Mouse (Mus musculus): Measurements from ENCODE around the gene Pgp.

Gene Pgp

DNA sequence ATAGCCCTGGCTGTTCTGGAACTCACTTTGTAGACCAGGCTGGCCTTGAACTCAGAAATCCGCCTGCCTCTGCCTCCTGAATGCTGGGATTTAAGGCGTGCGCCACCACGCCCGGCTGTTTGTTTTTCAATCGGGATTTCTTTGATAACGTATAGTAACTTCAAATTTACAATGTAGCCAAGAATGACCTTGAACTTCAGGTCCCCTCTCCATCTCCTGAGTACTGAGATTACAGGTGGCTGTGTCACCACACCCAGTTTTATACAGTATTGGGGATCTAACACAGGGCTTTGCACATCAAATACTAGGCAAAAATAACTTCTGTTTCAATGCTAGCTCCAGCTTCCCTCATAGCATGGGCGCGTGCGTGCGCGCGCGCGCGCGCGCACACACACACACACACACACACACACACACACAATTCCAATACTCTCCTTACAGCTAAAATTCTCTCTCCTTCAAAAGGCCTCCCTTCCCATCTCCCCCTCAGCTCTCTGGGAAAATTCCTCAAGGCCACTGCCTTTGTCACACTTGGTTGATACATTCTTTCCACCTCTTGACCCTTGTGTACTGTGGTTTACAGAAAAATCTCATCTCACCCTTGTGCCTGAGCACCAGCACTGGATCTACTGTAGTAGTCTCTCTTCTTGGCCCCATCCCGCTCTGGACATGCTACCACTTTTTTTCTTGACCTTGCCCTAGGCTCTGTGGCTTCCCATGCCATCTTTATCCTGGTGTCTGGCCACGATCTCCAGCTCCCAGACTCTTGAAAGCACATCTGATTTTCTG, 11.0 kb downstream of the Pgp start:
- DNase-seq (ENCODE audit: low read depth, low spot score): no peak

DNA sequence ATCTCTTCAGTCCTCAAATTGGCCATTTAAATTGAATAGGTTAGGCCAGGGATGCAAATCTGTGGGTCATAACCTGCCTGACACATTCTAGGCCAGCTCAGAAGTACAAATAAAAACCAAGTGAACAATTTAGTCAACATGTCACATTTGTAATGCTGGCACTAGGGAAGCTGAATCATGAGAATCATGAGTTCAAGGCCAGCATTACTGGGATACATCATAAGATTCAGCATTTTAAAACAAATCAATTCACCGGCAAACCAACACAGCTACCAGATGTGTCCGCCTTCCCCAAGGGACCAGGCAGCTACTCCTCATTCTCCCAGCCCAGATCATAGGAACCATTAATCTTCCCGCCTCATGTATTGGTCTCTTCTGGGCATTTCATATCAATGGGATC, 13.3 kb downstream of the Pgp start:
- no peak for DNase-seq (ENCODE audit: low read depth, low spot score)

DNA sequence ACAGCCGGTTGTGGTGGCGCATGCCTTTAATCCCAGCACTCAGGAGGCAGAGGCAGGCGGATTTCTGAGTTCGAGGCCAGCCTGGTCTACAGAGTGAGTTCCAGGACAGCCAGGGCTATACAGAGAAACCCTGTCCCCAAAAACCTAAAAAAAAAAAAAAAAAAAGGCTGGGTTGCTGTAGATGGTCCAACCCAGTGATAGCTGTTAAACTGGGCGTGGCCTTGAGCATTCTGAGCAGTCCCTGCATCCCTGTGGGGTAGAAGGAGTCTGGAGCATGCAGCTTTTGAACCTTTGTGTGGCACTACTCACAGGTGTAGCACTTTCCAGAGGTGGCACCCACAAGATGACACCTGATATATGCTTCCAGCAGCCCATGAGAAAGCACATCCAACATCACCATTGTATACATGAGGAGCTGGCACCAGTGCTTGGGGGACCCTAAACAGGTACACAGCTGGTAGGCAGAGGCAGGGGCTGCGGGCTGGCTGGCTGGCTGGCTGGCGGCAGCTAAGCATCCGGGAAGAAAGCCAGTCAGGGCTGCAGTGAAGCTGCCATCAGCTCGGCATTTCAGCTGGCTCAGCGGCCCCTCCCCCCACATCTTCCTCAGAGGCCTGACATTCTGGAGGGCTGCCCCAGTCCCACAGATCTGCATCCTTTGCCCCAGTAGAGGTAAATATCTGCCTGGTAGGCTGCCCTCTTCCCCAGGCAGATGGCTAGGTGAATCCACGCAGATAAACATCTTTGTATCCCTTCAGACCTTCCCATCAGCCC, 15.1 kb downstream of the Pgp start:
- no peak for DNase-seq (ENCODE audit: low read depth, low spot score)

DNA sequence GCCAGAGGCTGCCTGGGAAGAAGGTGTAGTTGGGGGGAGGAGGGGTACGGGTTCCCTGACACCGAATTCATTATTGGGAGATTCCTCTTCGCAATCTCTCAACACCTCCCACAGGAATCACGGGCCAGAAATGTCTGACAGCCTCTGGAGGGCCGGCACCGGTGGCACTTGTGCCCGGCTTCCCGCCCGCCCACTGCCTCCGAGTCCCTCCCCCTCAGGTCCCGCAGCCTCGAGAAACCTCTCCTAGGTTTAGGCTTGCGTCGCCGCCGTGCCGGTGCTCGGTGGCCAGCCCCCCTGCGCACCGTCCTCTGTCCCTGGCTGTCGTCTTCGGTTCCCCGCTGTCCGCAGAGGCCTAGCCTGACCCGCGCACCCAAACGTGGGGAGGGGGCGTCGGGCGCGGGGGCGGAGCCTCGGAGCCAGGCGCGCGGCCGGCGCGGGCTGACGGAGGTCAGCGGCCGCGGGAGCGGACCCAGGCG, 18.0 kb downstream of the Pgp start, which contains the start of gene Caskin1:
Gene Caskin1 (plus strand): TSS at position 416 of the 476 bp plus-strand sequence.
- DNase-seq (ENCODE audit: low read depth, low spot score): no peak

DNA sequence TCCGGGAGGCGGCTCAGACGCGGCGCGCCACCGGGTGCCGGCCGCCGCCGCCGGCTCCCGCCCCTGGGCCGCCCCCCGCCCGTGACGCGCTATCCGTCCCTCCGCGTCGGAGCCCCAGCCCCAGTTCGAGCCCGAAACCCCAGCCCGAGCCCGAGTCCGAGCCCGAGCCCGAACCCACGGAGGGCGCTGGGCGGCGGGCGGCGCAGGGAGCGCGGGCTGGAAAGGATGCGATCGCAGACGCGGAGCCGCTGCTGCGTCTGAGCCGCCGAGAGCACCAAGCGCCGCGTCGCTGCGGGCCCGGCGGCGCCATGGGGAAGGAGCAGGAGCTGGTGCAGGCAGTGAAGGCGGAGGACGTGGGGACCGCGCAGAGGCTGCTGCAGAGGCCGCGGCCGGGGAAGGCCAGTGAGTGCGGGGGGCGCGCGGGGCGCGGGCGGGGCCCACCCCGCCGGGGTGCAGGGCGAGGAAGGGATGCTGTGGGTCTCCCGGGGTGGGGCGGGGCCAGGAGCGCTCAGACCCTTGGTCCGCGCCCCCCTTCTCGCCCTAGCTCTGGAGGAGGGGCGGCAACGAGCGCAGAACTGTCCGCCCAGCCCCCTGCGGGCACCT, 18.6 kb downstream of the Pgp start:
- no peak for DNase-seq (ENCODE audit: low read depth, low spot score)

DNA sequence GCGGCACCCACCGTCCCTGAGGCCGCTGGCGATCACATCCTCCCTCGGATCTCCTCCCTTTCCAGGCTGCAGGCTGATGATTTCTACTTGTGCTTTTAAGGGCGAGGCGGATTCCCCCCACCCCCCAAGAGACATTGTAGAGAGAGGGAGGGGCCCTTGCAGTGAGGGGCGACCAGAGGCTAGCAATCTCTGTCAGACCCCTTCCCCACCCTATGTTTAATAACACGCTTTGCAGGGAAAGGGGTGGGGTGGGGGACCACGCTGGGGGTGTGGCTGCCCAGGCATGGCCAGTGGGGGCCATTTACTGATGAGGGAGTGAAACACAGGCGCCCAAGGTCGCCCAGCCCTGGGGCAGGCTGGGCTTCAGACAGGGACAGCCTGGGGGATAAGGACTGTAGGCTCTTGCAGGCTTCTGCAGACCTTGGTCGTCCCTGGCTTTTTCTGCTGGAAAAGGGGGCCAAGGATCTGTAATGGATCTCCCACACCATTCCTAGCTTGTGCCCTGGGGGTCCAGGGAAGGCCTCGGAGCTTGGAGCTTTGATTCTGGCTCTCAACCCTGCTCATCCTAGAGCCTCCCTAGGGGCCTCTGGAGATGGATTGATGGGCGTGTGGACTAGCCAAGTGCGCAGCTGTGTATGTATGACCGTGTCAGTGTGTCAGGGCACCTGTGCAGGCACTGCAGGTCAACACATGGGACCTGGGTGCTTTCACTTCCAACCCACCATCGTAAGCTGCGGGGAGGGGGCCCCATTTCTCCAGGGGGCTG, 19.3 kb downstream of the Pgp start:
- no peak for DNase-seq (ENCODE audit: low read depth, low spot score)

DNA sequence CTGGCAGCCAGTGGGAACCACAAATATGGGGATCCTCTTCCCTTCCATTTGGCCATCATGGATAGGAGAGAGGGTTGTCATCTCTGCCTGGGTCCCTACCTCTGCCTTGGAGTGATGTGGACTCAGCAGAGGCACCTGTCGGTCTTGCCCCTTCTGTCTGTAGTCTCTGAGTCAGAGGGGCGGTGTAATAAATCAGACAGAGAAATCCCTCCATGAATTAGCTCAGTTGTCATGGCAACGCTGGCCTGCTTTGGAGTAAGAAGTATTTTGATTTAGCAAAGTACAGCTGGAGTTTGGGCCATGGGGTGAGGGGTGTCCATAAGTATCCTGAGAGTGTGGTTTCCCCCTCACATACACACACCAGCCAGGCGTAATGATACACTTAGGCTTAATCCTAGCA, 20.2 kb downstream of the Pgp start:
- DNase-seq (ENCODE audit: low read depth, low spot score): no peak

DNA sequence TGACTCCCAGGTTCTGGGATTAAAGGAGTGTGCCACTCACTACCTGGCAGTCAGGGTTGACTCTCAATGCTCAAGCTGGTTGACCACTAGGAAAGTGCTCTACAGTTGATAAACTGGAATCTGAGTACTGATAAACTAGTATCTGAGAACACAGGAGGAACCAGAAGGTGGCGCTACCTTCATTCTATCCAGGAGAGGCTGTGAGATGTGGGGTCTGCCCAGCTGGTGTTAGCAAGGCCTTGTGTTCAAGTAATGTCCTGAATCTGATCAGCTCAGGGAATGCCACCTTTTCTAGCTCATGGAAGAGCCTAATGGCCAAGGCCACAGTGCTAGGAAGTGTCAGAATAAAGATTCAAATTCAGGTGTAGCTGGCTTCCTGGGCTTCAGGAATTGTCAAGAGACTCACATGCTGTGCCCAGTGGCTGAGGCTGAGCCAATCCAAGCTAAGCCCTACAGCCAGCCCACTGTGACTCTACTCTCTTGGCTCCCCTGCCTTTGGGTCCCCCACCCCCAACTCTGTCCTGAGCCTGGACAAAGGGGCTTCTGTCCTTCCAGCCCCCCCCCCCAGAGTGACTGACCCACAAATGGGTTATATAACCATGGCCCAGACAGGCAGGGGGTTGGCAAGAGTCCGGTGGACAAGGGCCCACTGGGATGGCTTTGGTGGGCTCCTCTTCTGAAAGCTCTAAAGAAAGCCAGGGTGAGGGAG, 24.6 kb downstream of the Pgp start:
- peak; percentile 55 for DNase-seq (ENCODE audit: low read depth, low spot score)

DNA sequence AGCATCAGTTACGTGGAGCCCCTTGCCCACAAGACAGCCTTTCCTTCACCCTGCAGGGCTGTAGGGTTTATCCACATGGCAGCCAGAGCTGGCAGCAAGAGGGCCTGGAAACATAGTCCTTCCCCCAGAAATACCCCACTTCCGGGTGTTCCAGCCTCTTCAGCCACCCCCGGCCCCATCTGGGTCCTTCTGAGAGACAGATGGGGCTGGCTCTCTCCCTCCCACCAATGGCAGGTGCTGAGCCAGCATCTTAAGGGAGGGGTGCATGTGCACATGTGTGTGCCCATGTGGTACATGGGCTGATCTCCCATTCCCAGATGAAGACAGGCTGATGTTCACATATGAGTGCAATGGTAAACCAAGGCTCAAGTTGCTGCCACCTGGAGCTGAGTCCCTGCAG, 25.3 kb downstream of the Pgp start:
- DNase-seq (ENCODE audit: low read depth, low spot score): no peak

DNA sequence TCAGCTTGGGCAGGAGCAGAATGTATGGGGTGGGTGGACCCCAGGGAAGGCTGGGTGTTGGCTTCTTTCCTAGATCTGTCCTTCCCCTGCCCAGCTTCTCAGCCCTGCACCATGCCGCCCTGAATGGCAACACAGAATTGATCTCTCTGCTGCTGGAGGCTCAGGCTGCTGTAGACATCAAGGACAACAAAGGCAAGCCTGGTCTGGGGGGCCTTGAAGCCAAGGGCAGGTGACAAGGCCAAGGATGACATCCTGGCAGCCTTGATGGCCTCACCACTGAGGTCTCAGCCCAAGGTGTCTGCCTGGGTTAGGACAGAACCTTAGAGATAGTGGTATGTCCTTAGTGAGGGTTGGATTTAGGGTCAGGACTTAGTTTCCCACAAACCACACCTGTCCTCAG, 25.8 kb downstream of the Pgp start:
- no peak for DNase-seq (ENCODE audit: low read depth, low spot score)

DNA sequence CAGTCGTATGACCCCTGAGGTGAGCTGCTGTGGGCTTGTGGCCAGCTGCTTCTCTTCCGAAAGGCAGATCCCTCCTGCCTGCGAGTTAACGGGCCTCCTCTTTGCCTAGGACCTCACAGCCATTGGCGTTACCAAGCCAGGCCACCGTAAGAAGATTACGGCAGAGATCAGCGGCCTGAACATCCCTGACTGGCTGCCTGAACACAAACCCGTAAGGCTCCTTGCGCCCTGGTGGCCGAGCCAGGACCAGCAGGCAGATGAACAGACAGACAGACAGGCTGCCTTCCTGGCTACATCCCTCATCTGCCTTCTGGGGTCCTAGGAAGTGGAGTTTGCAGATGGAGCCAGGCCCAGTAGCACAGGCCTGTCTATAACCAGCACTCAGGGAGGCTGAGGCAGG, 32.0 kb downstream of the Pgp start:
- DNase-seq (ENCODE audit: low read depth, low spot score): no peak

DNA sequence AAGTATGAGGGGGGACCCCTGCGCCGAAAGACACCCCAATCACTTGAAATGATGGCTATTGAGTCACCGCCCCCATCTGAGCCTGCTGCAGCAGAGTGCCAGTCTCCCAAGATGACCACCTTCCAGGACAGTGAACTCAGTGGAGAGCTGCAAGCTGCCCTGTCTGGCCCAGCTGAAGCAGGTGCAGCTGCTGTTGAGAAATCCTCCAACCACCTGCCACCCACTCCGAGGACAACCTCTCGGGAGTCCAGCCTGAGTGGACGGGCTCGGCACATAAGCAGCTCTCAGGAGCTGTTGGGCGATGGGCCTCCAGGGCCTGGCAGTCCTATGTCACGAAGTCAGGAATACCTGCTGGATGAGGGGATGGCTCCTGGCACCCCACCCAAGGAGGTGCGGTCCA, 33.9 kb downstream of the Pgp start:
- no peak for DNase-seq (ENCODE audit: low read depth, low spot score)

DNA sequence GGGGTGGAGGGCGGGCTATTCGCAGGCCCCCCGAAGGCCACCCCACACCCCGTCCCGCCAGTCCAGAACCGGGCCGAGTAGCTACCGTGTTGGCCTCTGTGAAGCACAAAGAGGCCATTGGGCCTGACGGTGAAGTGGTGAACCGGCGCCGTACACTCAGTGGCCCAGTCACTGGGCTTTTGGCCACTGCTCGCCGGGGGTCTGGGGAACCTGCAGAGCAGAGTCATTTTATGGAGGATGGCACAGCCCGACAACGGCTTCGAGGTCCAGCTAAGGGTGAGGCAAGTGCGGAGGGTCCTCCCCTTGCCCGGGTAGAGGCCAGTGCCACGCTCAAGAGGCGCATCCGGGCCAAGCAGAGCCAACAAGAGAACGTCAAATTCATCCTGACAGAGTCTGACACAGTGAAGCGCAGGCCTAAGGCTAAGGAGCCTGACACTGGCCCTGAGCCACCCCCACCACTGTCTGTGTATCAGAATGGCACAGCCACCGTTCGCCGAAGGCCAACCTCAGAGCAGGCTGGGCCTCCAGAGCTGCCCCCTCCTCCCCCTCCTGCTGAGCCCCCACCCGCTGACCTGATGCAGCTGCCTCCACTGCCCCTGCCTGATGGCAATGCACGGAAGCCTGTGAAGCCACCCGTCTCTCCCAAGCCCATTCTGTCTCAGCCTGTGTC, 35.2 kb downstream of the Pgp start:
- DNase-seq (ENCODE audit: low read depth, low spot score): no peak

DNA sequence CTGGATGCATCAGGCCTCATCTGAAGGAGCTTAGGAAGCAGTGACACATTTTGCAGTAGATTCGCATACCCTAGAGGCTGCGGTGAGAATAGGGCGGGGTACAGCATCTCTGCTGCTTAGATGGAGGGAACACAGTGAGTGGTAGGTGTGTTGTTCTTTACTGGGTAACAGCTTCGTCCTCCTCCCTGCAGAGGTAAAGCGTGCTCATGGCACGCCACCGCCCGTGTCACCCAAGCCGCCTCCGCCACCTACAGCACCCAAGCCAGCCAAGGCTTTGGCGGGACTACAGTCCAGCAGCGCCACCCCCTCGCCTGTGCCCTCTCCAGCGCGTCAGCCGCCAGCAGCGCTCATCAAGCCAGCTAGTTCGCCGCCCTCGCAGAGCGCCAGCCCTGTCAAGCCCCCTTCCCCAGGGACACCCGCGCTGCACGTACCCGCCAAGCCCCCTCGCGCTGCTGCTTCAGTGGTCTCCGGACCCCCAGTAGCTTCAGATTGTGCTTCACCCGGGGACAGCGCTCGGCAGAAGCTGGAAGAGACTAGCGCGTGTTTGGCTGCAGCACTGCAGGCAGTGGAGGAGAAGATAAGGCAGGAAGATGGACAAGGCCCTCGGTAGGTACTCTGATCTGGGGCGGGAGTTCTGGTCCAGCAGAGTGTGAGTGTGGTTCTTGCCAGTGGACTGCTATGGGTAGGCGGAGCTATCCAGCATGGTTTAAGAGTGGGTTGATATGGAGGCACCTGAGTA, 36.3 kb downstream of the Pgp start:
- DNase-seq (ENCODE audit: low read depth, low spot score): no peak

DNA sequence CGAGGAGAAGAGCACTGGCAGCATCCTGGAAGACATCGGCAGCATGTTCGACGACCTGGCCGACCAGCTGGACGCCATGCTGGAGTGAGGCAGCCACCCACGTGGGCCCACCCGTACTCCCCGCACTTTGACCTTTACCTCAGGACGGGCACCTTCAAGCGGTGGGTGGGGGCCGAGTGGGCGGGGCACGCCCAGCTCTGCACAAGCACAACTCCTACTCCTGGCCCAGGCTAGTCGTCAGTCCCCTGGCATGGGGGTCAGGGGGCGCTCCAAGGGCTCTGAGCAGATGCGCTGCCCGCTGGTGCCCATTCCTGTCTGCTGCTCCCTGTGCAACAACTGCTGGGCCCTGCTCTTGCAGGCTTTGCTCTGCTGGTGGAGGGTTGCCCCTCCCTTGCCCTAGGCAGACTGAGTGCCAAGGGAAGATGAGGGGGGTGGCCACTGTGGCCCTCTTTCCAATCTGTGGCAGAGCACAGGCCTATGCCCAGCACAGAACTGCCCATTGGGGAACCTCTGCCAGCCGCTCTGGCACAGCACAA, 37.0 kb downstream of the Pgp start:
- DNase-seq (ENCODE audit: low read depth, low spot score): no peak

DNA sequence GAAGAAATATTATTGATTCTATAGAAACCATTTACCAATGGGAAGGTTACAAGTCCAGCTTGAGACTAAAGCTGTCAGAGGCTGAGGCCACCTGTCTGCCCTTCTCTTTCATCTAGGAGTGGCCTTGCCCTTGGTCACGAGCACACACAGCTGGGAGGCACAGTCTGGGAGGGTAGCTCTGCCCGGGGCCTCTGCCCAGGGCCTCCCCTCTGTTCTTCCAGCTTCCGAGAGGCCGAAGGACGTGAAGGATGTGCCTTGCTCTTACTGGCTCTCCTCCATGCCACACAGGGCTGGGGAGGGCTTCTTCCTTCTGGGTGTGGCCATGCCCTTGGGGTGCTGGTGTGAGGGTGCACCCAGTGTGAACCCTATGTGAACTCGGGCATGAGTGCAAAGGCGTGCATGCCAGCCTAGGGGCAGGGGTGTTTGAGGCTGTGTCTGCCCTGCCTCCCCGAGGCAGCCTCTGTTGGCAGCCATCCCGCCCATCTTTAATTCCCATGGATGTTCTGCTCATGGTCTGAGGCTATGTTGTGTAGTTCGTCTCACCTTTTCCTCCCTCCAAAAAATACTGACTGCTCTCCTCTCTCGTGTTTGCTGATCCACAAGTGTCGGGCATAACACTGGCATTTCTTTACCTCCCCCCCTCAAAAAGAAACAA, 37.7 kb downstream of the Pgp start:
- no peak for DNase-seq (ENCODE audit: low read depth, low spot score)

DNA sequence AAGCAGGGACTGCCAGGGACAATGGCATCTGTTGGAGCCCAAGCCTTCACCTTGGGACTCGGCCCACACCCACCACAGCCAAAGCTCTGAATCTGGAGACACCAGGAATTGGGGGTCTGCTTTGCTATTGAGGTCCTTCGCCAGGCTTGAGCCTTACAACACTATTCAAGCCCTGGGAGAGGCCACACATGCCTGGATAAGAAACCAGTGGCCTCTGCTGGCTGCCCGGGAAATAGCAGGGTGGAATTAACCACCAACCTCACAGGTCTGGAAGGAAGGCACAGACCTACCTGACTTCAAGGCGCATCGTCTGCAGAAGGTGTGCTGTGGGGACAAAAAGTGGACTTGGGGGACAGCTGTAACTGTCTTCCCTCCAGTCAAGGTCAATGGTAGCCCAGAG, 43.4 kb downstream of the Pgp start:
- DNase-seq (ENCODE audit: low read depth, low spot score): no peak

DNA sequence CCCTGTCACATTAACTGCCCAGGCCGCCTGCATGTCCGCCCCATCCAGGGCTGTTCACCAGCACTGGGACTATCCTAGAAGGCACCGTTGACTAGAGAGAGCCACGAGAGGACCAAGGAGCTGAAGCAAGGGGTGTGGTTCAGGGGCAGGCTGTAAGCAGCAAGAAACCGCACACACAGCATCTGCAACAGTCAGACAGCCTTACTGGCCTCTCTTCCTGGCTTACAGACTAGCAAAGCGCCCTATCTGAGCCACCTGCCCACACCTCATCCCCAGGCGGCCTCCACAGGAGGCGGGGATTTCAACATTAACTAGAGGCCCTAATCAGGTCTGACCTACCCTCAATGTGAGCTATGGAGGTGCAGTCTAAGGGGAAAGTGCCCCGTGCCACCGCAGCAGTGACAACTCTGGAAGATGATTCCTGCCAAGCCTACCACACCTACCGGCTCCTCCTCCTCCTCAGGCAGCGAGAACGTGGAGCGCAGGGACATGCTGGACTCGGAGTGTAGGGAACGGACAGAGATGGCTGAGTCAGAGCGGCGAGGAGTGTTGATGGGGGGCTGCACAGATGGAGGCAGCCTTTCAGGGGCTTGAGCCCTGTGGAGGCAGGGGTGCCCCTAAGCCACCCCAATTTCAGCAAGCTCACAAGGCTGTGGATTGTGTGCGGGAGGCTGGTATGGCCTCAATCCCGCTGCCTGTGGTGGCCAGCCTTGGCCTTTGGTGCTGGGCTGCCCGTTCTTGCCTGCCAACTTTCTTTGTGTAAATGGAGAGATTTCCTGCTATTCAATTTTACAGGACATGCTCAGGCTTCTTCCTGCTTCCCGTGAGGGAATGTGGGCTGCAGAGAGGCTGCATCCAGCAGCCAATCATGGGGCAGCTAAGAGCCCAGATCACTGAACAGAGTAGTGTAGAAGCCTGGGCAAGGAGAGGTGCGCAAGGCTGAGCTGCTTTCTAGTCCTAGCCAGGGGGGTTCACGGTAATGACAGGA, 44.4 kb downstream of the Pgp start:
- DNase-seq (ENCODE audit: low read depth, low spot score): no peak

All from forelimb bud, embryonic 11.5 days (tissue).